Mouse (Mus musculus): ENCODE results near the gene Il20ra. TPM values are rescaled to one million over a fixed set of nuclear protein-coding genes. Genes with fewer than 3 reads are reported as not detected.

Gene Il20ra
- total and polyA plus RNA-seq, 3 experiments = not detected

DNA sequence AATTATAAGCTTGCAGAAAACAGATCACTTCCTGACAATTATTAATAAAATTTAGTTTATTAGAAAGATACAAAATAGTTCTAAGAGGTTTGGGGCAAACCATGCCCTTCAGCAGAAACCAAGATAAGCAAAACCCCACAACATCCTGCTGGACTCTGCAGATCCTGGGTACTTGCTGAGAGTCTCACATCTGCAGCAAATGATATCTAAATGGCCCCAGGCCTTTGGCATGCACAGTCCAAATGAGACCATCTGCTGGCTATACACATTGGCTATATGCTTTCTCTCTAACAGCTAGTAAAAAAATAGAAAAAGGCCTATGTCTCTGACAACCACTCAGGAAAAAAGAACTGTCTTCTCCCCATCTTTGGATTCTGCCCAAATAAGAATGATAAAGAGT lies 40.4 kb upstream of the Il20ra start:
- no peaks in the 10 kb centered on the region for H3K36me3 ChIP-seq (replicated peaks in 1 of 2; ENCODE audit: control insufficient read depth in 1 of 2, insufficient read depth in 1 of 2, low read length in 1 of 2)
- H3K4me1 ChIP-seq (ENCODE audit: control insufficient read depth in 1 of 2, insufficient read depth in 2 of 2) = peaks cover 11 to 20% of the 10 kb centered on the region in 2 experiments
- in situ Hi-C loops (cut with MboI; ENCODE audit: low pct_ligation_motif_present, low pct_unique_long_range_greater_than_20kb, low sequenced_read_pairs) = loop anchor here (10.0 kb wide), 1 partner anchor 147 kb away; no protein-coding TSS in a partner anchor
- H3K27ac ChIP-seq (ENCODE audit: insufficient read depth, low read depth) = no peak overlapping the region
- no peaks in the 10 kb centered on the region for H3K27me3 ChIP-seq (replicated peaks)
- H3K9ac ChIP-seq (ENCODE audit: insufficient read depth, low read depth) = no peak overlapping the region
- no peak for DNase-seq (ENCODE audit: extremely low read depth)
- no peak overlapping the region for H3K4me3 ChIP-seq (replicated peaks in 1 of 3; ENCODE audit: low read depth in 2 of 3, low read length in 2 of 3, poor library complexity in 1 of 3)
- H3K9me3 ChIP-seq (replicated peaks; ENCODE audit: low read length) = no peaks in the 10 kb centered on the region
- H3K79me2 ChIP-seq (replicated peaks; ENCODE audit: control insufficient read depth, extremely low read depth, insufficient read depth, poor library complexity, severe bottlenecking) = no peaks in the 10 kb centered on the region
- H3K4me2 ChIP-seq (ENCODE audit: insufficient read depth, low read depth, poor library complexity, severe bottlenecking) = no peak overlapping the region
- TF ChIP-seq MEF2A (IDR thresholded peaks at IDR 0.05; ENCODE audit: borderline replicate concordance, low read depth, low read length) (no peak), MXI1 (IDR thresholded peaks at IDR 0.05; ENCODE audit: low read depth, low read length) (no peak), POLR2AphosphoS2 (IDR thresholded peaks at IDR 0.05; ENCODE audit: low read depth, low read length) (no peak), CTCF (conservative IDR thresholded peaks at IDR 0.05 in 1 of 2, IDR thresholded peaks at IDR 0.05 in 1 of 2; ENCODE audit: low read depth in 2 of 2, low read length in 2 of 2) (no peak), BHLHE40 (IDR thresholded peaks at IDR 0.05; ENCODE audit: low read depth, low read length) (no peak), CHD2 (IDR thresholded peaks at IDR 0.05; ENCODE audit: low read length) (no peak), RAD21 (IDR thresholded peaks at IDR 0.05; ENCODE audit: low read depth, low read length) (no peak), MYC (IDR thresholded peaks at IDR 0.05; ENCODE audit: low read depth, low read length) (no peak), UBTF (IDR thresholded peaks at IDR 0.05; ENCODE audit: low read depth, low read length) (no peak)
- dilution Hi-C loops (cut with MboI; ENCODE audit: extremely low pct_ligation_motif_present, extremely low pct_unique_long_range_greater_than_20kb, low sequenced_read_pairs) = no loop called here

DNA sequence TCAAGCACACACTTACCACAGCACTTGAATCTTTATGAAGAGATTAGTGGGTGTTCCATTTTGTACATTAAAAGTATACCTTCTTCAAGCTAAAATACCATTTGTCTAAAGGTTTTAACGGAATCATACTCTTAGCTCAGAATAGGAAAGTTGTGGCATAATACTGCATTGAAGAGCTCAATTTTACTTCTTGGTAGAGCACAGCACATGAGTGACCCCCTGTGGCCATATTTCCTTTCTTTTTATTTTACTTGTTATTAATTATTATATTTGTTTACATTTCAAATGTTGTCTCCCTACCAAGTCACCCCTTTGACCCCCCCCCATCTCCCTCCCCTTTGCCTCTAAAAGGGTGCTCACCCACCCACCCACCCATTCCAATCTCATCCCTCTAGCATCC lies 39.2 kb upstream of the Il20ra start:
- H3K4me1 ChIP-seq (ENCODE audit: control insufficient read depth in 1 of 2, insufficient read depth in 2 of 2) = peaks cover 8 to 16% of the 10 kb centered on the region in 2 experiments
- no peaks in the 10 kb centered on the region for H3K36me3 ChIP-seq (replicated peaks in 1 of 2; ENCODE audit: control insufficient read depth in 1 of 2, insufficient read depth in 1 of 2, low read length in 1 of 2)
- H3K27me3 ChIP-seq (replicated peaks) = no peaks in the 10 kb centered on the region
- no peaks in the 10 kb centered on the region for H3K79me2 ChIP-seq (replicated peaks; ENCODE audit: control insufficient read depth, extremely low read depth, insufficient read depth, poor library complexity, severe bottlenecking)
- H3K4me3 ChIP-seq (replicated peaks in 1 of 3; ENCODE audit: low read depth in 2 of 3, low read length in 2 of 3, poor library complexity in 1 of 3) = no peak overlapping the region
- no peak overlapping the region for H3K4me2 ChIP-seq (ENCODE audit: insufficient read depth, low read depth, poor library complexity, severe bottlenecking)
- H3K9me3 ChIP-seq (replicated peaks; ENCODE audit: low read length) = peaks cover 2% of the 10 kb centered on the region
- H3K27ac ChIP-seq (ENCODE audit: insufficient read depth, low read depth) = no peak overlapping the region
- DNase-seq (ENCODE audit: extremely low read depth) = no peak
- H3K9ac ChIP-seq (ENCODE audit: insufficient read depth, low read depth) = no peak overlapping the region
- dilution Hi-C loops (cut with MboI; ENCODE audit: extremely low pct_ligation_motif_present, extremely low pct_unique_long_range_greater_than_20kb, low sequenced_read_pairs) = no loop called here
- in situ Hi-C loops (cut with MboI; ENCODE audit: low pct_ligation_motif_present, low pct_unique_long_range_greater_than_20kb, low sequenced_read_pairs) = loop anchor here (10.0 kb wide), 1 partner anchor 148 kb away; no protein-coding TSS in a partner anchor
- TF ChIP-seq RAD21 (IDR thresholded peaks at IDR 0.05; ENCODE audit: low read depth, low read length) (peak; percentile 73), RCOR1 (conservative IDR thresholded peaks at IDR 0.05; ENCODE audit: low read depth, low read length) (no peak), JUND (conservative IDR thresholded peaks at IDR 0.05; ENCODE audit: low read depth, low read length) (no peak), EP300 (IDR thresholded peaks at IDR 0.05; ENCODE audit: low read length) (no peak), MEF2A (IDR thresholded peaks at IDR 0.05; ENCODE audit: borderline replicate concordance, low read depth, low read length) (no peak), HCFC1 (IDR thresholded peaks at IDR 0.05; ENCODE audit: low read depth, low read length) (no peak), NRF1 (IDR thresholded peaks at IDR 0.05; ENCODE audit: low read depth, low read length) (no peak), ETS1 (conservative IDR thresholded peaks at IDR 0.05; ENCODE audit: low read depth, low read length) (no peak), CTCF (conservative IDR thresholded peaks at IDR 0.05 in 1 of 2, IDR thresholded peaks at IDR 0.05 in 1 of 2; ENCODE audit: low read depth in 2 of 2, low read length in 2 of 2) (peak in 1 of 2 experiments; percentile 66; a peak in 2 of 4 replicates), UBTF (IDR thresholded peaks at IDR 0.05; ENCODE audit: low read depth, low read length) (no peak), POLR2A (IDR thresholded peaks at IDR 0.05; ENCODE audit: low read depth, low read length) (no peak), IRF4 (IDR thresholded peaks at IDR 0.05; ENCODE audit: low read depth, low read length) (no peak), TCF12 (IDR thresholded peaks at IDR 0.05; ENCODE audit: low read depth, low read length) (no peak), SMC3 (IDR thresholded peaks at IDR 0.05; ENCODE audit: low read depth, low read length) (peak; percentile 68), MYC (IDR thresholded peaks at IDR 0.05; ENCODE audit: low read depth, low read length) (no peak), KAT2A (IDR thresholded peaks at IDR 0.05; ENCODE audit: insufficient replicate concordance, low read length) (no peak), PAX5 (IDR thresholded peaks at IDR 0.05; ENCODE audit: low read length) (no peak), USF1 (IDR thresholded peaks at IDR 0.05; ENCODE audit: low read depth, low read length) (no peak), ZMIZ1 (IDR thresholded peaks at IDR 0.05; ENCODE audit: low read depth, low read length) (no peak), CHD1 (IDR thresholded peaks at IDR 0.05; ENCODE audit: low read depth, low read length) (no peak), SIN3A (IDR thresholded peaks at IDR 0.05; ENCODE audit: low read length) (no peak), MAX (IDR thresholded peaks at IDR 0.05; ENCODE audit: low read length) (no peak), GABPA (IDR thresholded peaks at IDR 0.05; ENCODE audit: insufficient replicate concordance, low read depth, low read length) (no peak), ZC3H11A (IDR thresholded peaks at IDR 0.05; ENCODE audit: low read depth, low read length) (peak; percentile 49)

Data from CH12.LX (cell line).